Mouse (Mus musculus): ENCODE data around the gene Cep128.

DNA sequence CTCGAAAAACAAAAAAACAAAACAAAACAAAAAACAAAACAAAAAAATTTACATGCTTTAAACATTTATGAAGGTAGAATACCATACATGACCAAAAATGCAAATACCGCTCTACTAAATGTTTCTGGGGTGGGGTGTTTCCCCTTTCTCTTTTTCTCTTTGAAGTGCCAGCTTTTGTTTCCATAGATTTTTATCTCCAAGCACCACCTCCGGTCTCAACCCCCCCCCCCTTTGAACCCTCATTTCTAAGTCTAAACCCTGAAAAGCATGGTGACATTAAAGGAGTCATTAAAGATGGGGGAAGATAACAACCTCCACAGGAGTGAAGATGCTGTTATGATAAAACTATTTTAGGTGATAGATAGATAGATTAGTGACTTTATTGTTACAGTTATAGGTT lies 318.8 kb downstream of the Cep128 start:
- TF ChIP-seq POLR2A (IDR thresholded peaks at IDR 0.05; ENCODE audit: extremely low read depth, insufficient read depth, low read length) (no peak), CTCF (IDR thresholded peaks at IDR 0.05; ENCODE audit: low read depth, low read length) (no peak)
